Mouse (Mus musculus) spleen, adult 2 months (tissue): ENCODE measurements around the gene Tbx15.

ENCODE experiments used
- CTCF ChIP-seq: fragments of 200-500 bp; IDR thresholded peaks from 2 replicates; pipeline ENCODE4 v1.5.1; 2011; ENCODE audit warnings: mild to moderate bottlenecking, inconsistent platforms; ENCODE audit not compliant: insufficient read depth, insufficient read length, insufficient replicate concordance; ENCODE audit errors: extremely low read depth
- POLR2A ChIP-seq: fragments of 200-500 bp; IDR thresholded peaks from 2 replicates; pipeline ENCODE4 v1.6.1; 2011; ENCODE audit warnings: low read depth, low read length, inconsistent platforms

GRCm38 (mm10) chr3:99310877-99311276, 70.7 kb downstream of the Tbx15 start:
- TF ChIP-seq CTCF (no peak), POLR2A (no peak)
